Mouse (Mus musculus) limb, embryonic 15.5 days (tissue): ENCODE data around the gene Acta2. TPM values are rescaled to one million over a fixed set of nuclear protein-coding genes. Genes with fewer than 3 reads are reported as not detected.

Experiments
- ATAC-seq: fragments of 200-750 bp; cut with Nextera tagmentation; 2 replicates; pipeline ENCODE4 v1.8.0; 2017; ENCODE audit warnings: low read depth, moderate TSS enrichment; ENCODE audit not compliant: insufficient number of reproducible peaks, low FRiP score, low TSS enrichment
- H3K27ac ChIP-seq: fragments of 300-500 bp; sonication (generic); 2 replicates; pipeline ENCODE4 v1.5.1; 2015; ENCODE audit warnings: moderate library complexity, mild to moderate bottlenecking, inconsistent platforms
- H3K27me3 ChIP-seq: fragments of 300-500 bp; sonication (generic); 2 replicates; pipeline ENCODE4 v1.6.1; 2015; ENCODE audit warnings: inconsistent platforms
- H3K36me3 ChIP-seq: fragments of 300-500 bp; sonication (generic); 2 replicates; pipeline ENCODE4 v1.6.1; 2015; ENCODE audit warnings: inconsistent platforms
- H3K4me1 ChIP-seq: fragments of 300-500 bp; sonication (generic); 2 replicates; pipeline ENCODE4 v1.6.1; 2015; ENCODE audit warnings: inconsistent platforms
- H3K4me2 ChIP-seq: fragments of 300-500 bp; sonication (generic); 2 replicates; pipeline ENCODE4 v1.6.1; 2015; ENCODE audit warnings: mild to moderate bottlenecking, inconsistent platforms
- H3K4me3 ChIP-seq: fragments of 300-500 bp; sonication (generic); 2 replicates; pipeline ENCODE4 v1.5.1; 2015; ENCODE audit warnings: mild to moderate bottlenecking, inconsistent platforms
- H3K9ac ChIP-seq: fragments of 300-500 bp; sonication (generic); 2 replicates; pipeline ENCODE4 v1.6.1; 2015; ENCODE audit warnings: inconsistent platforms
- H3K9me3 ChIP-seq: fragments of 300-500 bp; sonication (generic); 2 replicates; pipeline ENCODE4 v1.6.1; 2016; ENCODE audit warnings: inconsistent platforms
- WGBS: fragments of 180-500 bp; shearing (Covaris S2); methylation state at CpG from one replicate; pipeline ENCODE4 v1.1.7; 2015; 5-methylcytosine and 5-hydroxymethylcytosine counted together
- polyA plus RNA-seq: library from polyadenylated mRNA; unstranded; fragments of >200 nt; fragmentation: Nextera tagmentation; extraction: Ambion mirVana; gene quantifications from 2 replicates; pipeline ENCODE4 v1.2.1, GENCODE M21; 2015

Acta2 gene
- polyA plus RNA-seq, 1 experiment from 2014 or later: 223 TPM

DNA sequence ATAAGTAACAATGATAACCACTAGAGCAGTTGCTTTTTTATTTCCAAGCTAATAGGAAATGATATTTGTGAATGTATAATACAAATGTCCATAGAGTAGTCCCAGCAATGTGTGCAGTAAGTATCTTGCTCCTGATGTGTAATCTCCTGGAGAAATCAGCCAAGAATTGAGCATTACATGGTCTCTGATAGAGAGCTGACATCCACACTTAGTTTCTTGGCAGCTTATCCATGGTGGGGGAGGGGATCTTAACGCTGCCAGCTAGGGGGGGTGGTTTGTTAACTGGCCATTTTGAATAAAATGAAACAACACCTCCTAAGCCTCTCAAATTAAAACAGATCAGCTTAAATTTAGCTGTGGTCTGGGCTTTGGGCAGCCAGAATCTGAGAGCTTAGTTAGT is 13.6 kb upstream of the Acta2 start:
- no peaks in the 10 kb centered on the region for H3K9me3 ChIP-seq
- H3K27me3 ChIP-seq: no peaks in the 10 kb centered on the region
- 55% methylated on average over 1 of the region's 1 CpGs for WGBS
- H3K36me3 ChIP-seq: no peaks in the 10 kb centered on the region
- H3K4me2 ChIP-seq: no peak overlapping the region
- H3K4me1 ChIP-seq: no peaks in the 10 kb centered on the region
- H3K9ac ChIP-seq: no peak overlapping the region
- no peak for ATAC-seq
- no peak overlapping the region for H3K27ac ChIP-seq
- no peak overlapping the region for H3K4me3 ChIP-seq

DNA sequence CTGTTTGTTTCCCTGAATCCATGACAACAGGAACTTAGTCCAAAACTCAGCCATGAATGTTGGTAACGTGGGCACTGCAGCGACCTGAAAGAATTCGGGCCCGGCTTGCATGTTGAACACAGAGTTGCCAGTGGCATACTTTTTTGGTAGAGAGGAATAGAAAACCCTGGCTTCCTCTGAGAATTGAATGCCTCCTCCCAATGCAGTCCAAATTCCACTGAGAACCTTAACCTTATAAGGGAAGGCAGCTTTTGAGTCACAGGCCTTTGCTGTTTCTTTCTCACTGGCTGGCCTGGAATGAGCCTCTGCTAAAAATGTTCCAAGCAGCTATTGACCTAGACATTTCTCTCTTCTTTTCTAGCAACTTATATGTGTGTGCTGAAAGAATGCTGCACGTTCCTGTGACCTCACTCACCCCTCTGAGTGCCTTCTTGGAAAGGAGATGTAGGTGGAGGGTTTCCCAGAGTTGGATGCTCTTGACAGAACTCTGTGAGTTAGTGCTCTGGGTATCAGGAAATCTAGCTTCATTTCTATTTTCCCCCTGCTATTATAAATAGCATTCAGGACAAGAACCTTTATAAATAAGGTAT is 10.3 kb upstream of the Acta2 start:
- Histone ChIP-seq H3K36me3 (no peaks in the 10 kb centered on the region), H3K9me3 (no peaks in the 10 kb centered on the region), H3K4me1 (no peaks in the 10 kb centered on the region), H3K27ac (no peak overlapping the region), H3K27me3 (no peaks in the 10 kb centered on the region), H3K9ac (no peak overlapping the region), H3K4me2 (no peak overlapping the region), H3K4me3 (no peak overlapping the region)
- 66% methylated on average over 5 of the region's 5 CpGs for WGBS
- ATAC-seq: no peak

DNA sequence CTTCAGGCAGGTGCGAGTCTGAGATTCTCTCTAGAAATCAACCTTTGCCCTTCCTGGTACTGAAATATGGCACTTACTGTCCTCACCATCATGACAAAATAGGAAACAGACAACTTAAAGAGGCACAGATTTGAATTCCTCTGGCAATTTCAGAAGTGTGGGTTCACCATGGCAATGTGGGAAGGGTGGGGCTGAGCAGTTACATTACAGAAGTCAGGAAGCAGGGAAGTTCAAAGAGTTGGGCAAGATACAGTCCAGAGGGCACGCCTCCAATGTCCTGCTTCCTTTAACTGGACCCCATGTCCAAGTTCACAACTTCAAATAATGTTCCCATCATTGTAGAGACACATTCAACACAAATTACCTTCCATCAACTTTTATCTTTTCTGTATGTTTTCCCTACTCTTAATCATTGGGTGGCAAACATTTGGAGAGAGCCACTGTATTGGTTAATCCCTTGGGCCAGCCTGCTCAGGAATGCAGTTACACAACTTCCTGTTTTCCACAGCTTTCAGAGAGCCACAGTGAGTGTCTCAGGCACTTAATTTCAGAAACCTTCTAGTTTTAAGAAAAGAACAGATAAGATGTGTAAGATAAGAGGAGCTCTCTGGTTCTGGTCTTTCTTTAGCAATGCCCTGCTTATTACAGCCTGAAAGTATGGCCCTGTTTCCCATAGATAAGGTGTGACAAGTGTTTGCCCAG is 7.0 kb upstream of the Acta2 start:
- Histone ChIP-seq H3K4me3 (no peak overlapping the region), H3K4me1 (no peaks in the 10 kb centered on the region), H3K27ac (no peak overlapping the region), H3K9me3 (no peaks in the 10 kb centered on the region), H3K36me3 (no peaks in the 10 kb centered on the region), H3K9ac (no peak overlapping the region), H3K4me2 (no peak overlapping the region), H3K27me3 (no peaks in the 10 kb centered on the region)
- ATAC-seq: no peak
- 82% methylated on average over 2 of the region's 2 CpGs for WGBS

DNA sequence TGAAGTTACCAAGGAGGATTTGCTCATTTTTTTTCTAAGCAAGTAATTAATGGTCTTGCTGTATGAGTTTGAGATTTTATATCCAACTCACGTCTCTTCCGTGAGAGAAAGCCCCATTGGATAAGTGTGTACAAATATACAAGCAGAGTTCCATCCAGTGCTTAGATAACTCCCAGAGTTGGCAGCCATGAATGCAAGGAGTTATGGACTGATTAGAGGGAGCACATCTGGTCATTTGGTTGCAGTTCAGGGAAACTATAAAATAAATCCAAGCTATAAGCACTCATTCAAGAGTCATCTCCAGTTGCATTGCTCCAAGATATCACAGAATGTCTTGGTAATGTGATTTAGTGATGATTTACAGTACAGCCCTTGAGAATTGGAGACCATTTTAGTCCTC is 1.5 kb upstream of the Acta2 start:
- no peaks in the 10 kb centered on the region for H3K27me3 ChIP-seq
- H3K9ac ChIP-seq: no peak overlapping the region
- no peak overlapping the region for H3K4me2 ChIP-seq
- H3K4me1 ChIP-seq: peaks cover 13% of the 10 kb centered on the region; the same call in 1 of the 2 replicates
- H3K27ac ChIP-seq: no peak overlapping the region
- no peak overlapping the region for H3K4me3 ChIP-seq
- 79% methylated on average over 2 of the region's 2 CpGs for WGBS
- no peaks in the 10 kb centered on the region for H3K9me3 ChIP-seq
- ATAC-seq: no peak
- H3K36me3 ChIP-seq: no peaks in the 10 kb centered on the region

DNA sequence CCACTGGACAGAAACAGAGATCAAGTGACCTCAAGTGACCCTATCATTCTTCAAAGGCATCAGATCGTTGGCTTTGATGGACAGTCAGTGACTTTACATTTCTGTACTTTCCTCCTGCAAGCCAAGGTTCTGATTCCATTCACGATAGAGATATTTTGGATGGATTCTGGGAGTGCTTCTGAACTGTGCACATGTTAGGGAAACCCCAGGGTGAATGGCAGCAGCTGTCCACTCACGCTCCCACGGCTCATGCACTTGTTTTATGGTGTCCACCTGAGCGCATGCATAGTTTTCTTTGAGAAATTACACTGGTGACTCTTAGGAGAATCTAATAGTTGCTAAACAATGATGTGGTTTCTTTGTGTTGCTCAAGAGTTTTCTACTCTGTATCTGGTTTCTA is 759 bp upstream of the Acta2 start:
- H3K9me3 ChIP-seq: no peaks in the 10 kb centered on the region
- no peak overlapping the region for H3K9ac ChIP-seq
- peaks cover 13% of the 10 kb centered on the region; the same call in 1 of the 2 replicates for H3K4me1 ChIP-seq
- no peak overlapping the region for H3K4me3 ChIP-seq
- no peaks in the 10 kb centered on the region for H3K36me3 ChIP-seq
- H3K4me2 ChIP-seq: no peak overlapping the region
- ATAC-seq: no peak
- no peaks in the 10 kb centered on the region for H3K27me3 ChIP-seq
- H3K27ac ChIP-seq: no peak overlapping the region
- WGBS: 69% methylated on average over 5 of the region's 5 CpGs

DNA sequence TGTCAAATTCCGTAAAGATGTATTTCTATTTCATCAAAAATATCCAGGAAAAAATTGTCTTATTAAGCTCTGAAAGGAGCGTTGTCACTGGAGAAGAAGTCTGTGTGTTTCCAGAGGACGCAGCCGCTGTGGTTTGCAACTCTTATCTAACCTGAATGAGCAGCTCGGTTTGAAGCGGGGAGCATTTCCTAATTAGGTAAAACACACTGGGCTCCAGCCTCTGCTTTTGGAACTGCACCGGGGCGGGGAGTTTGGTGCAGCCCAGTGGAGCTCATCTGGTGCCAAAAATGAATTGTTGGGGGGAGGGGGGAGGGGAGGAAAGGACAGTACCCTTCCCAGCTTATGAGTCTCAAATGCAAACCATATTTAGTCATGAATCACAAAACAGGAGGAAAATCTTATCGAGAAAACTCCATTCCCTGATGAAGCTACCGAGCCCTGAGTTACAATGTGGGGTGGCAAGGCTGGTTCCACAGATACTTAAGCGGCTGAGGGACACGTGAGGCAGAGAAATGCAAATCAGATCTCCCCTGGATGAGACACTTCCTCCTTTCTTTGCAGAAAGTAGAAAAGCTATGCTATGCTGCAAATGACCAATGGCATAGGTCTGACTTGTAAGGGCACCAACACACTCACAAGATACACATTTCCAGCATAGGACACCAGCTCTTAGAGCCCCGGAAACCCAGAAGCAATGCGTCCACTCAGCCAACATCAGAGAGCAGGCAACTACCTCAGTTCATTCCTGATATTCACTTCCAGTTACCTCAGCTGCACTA is 1.1 kb downstream of the Acta2 start:
- H3K27me3 ChIP-seq: no peaks in the 10 kb centered on the region
- no peaks in the 10 kb centered on the region for H3K9me3 ChIP-seq
- no peak overlapping the region for H3K9ac ChIP-seq
- peaks cover 13% of the 10 kb centered on the region; the same call in 1 of the 2 replicates for H3K4me1 ChIP-seq
- H3K4me3 ChIP-seq: peak overlapping the region; percentile 25
- no peaks in the 10 kb centered on the region for H3K36me3 ChIP-seq
- peak overlapping the region; percentile 57 for H3K27ac ChIP-seq
- WGBS: 34% methylated on average over 14 of the region's 14 CpGs
- ATAC-seq: 0 out of 2 replicates have a peak, but pooled peaks have one; percentile 41
- H3K4me2 ChIP-seq: peak overlapping the region; percentile 29

DNA sequence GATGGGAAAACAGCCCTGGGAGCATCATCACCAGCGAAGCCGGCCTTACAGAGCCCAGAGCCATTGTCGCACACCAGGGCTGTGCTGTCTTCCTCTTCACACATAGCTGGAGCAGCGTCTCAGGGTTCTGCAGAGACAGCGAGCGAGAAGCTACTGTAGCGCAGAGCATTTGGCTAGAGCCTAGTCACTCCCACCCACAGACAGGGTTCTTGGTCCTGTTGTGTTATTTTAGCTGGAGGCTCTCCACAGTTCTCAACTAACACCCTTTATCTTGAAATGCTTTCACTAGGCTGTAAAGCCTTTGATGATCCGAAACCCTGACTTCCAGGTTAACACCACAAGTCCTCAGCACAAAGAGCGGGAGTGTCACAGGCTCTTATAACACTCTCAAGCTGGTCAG is 2.9 kb downstream of the Acta2 start:
- Histone ChIP-seq H3K9me3 (no peaks in the 10 kb centered on the region), H3K4me3 (no peak overlapping the region), H3K36me3 (no peaks in the 10 kb centered on the region), H3K9ac (no peak overlapping the region), H3K27ac (no peak overlapping the region), H3K4me2 (no peak overlapping the region), H3K27me3 (no peaks in the 10 kb centered on the region), H3K4me1 (peaks cover 13% of the 10 kb centered on the region; the same call in 1 of the 2 replicates)
- no peak for ATAC-seq
- 65% methylated on average over 9 of the region's 9 CpGs for WGBS

DNA sequence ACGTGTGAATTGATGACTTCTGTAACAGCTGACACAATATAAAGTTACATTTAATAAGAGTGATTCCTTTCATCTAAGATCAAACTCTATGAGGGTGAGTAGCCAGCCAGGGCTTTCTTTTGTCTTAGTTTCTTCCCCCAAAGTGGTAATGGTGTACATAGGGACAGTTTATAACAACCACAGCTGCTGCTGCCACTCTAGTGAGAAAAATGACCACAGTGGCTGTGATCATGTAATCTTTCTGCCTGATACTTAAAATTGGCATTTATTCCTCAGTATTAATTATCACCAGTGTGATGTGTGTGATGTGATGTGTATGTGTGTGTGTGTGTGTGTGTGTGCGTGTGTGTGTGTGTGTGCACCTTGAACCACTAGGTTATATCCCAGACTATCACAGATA is 3.5 kb downstream of the Acta2 start:
- Histone ChIP-seq H3K9me3 (no peaks in the 10 kb centered on the region), H3K4me1 (peaks cover 13% of the 10 kb centered on the region; the same call in 1 of the 2 replicates), H3K4me3 (no peak overlapping the region), H3K9ac (no peak overlapping the region), H3K4me2 (no peak overlapping the region), H3K36me3 (no peaks in the 10 kb centered on the region), H3K27me3 (no peaks in the 10 kb centered on the region), H3K27ac (no peak overlapping the region)
- 68% methylated on average over 2 of the region's 2 CpGs for WGBS
- ATAC-seq: no peak

DNA sequence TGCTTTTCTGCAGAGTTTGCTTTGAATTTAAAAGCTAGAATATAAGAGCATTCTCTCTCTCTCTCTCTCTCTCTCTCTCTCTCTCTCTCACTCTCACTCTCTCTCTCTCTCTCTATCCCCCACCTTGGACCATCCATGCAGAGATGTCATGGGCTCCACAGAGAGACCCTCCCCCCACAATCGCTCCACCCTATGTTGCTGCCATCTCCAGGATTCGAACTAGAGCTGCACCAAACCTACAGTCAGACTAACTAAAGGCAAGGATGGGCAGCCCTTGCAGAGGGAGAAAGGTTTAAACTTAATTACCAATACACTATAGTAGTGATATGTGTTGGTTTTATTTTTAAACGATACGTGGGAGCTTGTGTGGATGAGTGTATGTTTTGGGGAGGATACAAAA is 4.8 kb downstream of the Acta2 start:
- 68% methylated on average over 4 of the region's 4 CpGs for whole genome bisulfite sequencing
- no peak overlapping the region for H3K27ac ChIP-seq

DNA sequence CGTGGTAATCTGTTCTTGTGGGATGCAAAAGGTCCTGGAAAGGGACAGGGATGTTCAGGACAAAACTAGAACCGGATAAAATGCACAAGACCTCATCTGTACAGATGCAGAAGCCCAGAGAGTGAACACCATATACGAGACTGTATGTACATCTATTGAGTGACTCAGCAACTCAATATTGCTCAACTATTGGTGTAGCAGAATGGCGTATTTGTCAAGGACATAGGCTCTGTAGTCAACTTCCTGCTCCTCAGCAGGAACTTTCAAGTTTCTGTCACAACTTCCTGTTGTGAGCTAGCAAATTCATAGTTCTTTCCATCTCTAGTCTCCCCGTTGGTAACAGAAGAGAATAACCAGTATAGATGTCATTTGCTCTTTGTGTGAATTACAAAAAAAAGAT is 6.8 kb downstream of the Acta2 start:
- Histone ChIP-seq H3K4me1 (peaks cover 3% of the 10 kb centered on the region; the same call in 1 of the 2 replicates), H3K9me3 (no peaks in the 10 kb centered on the region), H3K27ac (no peak overlapping the region), H3K4me2 (no peak overlapping the region), H3K4me3 (no peak overlapping the region), H3K36me3 (no peaks in the 10 kb centered on the region), H3K9ac (no peak overlapping the region), H3K27me3 (no peaks in the 10 kb centered on the region)
- no peak for ATAC-seq
- 83% methylated on average over 5 of the region's 5 CpGs for WGBS

More for the DNA sequence above, 4.8 kb downstream of the Acta2 start:
- ATAC-seq: no peak
- Histone ChIP-seq H3K9ac (no peak overlapping the region), H3K36me3 (no peaks in the 10 kb centered on the region), H3K4me1 (peaks cover 13% of the 10 kb centered on the region; the same call in 1 of the 2 replicates), H3K27me3 (no peaks in the 10 kb centered on the region), H3K4me3 (no peak overlapping the region), H3K9me3 (no peaks in the 10 kb centered on the region), H3K4me2 (no peak overlapping the region)

DNA sequence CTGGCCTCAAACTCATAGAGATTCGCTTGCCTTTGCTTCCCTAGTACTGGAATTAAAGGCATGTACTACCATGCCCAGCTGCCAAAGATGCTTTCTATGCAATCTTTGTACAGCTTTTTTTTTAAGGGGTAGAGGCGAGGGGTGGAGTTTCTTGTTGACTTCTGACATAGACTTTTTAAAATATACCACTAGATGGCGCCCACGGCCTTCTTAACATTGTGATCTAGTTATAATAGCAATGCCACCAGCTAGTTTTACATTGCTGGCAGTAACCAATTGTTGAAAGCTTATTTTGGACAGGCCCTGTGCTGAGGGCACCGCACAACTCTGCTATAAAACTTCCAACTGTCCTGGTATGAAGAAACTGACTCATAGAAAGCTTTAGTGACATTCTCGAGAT is 11.3 kb downstream of the Acta2 start:
- Histone ChIP-seq H3K27ac (no peak overlapping the region), H3K4me1 (0 out of 2 replicates have a peak, but pooled peaks cover 3% of the 10 kb centered on the region), H3K36me3 (0 out of 2 replicates have a peak, but pooled peaks cover 1% of the 10 kb centered on the region), H3K27me3 (no peaks in the 10 kb centered on the region), H3K9me3 (no peaks in the 10 kb centered on the region), H3K9ac (no peak overlapping the region), H3K4me2 (no peak overlapping the region), H3K4me3 (no peak overlapping the region)
- 12% methylated on average over 6 of the region's 6 CpGs for WGBS
- no peak for ATAC-seq

DNA sequence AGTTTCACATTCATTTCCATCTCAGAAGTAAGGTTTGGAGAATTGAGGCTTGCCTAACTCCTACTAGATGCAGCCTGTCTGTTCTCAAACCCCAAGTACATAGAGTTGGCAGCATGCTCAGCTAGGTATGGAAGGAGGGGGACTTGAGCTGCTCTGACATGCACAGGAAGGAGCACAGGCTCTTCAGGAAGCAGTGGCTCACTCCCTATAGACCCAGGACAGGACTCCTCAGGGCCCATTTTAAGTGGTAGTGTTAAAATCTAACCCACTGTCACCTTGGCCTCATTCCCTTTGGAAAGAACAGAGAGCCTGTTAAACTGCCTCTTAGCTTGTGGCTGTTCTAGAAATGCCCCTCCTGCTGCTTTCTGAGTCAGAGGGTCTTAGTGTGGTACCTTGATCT is 12.5 kb downstream of the Acta2 start:
- no peak for ATAC-seq
- Histone ChIP-seq H3K4me1 (0 out of 2 replicates have a peak, but pooled peaks cover 3% of the 10 kb centered on the region), H3K4me3 (no peak overlapping the region), H3K9ac (no peak overlapping the region), H3K36me3 (peaks cover 7% of the 10 kb centered on the region; the same call in 1 of the 2 replicates), H3K27ac (no peak overlapping the region), H3K27me3 (no peaks in the 10 kb centered on the region), H3K9me3 (no peaks in the 10 kb centered on the region), H3K4me2 (no peak overlapping the region)
